Mouse (Mus musculus): ENCODE results near the gene Bag1.

- TF ChIP-seq CTCF (IDR thresholded peaks at IDR 0.05; ENCODE audit: insufficient read depth, low read length) (no peak), POLR2A (IDR thresholded peaks at IDR 0.05; ENCODE audit: borderline replicate concordance, extremely low read depth, low read depth, low read length) (no peak)
Observed at GRCm38 (mm10) chr4:40946516-40947121, 1.5 kb downstream of the Bag1 start.

Measured in lung, adult 2 months (tissue).